Mouse (Mus musculus): ENCODE results near the gene Itgb2l. TPM values are rescaled to one million over a fixed set of nuclear protein-coding genes. Genes with fewer than 3 reads are reported as not detected.

Itgb2l gene
- polyA plus RNA-seq, 1 experiment, result not detected

- Histone ChIP-seq H3K36me3 (ENCODE audit: control insufficient read depth) (no peaks in the 10 kb centered on the region), H3K9me3 (ENCODE audit: control insufficient read depth, low read length) (no peaks in the 10 kb centered on the region), H3K27me3 (ENCODE audit: control insufficient read depth) (no peaks in the 10 kb centered on the region), H3K4me3 (replicated peaks) (no peak overlapping the region), H3K4me1 (ENCODE audit: control insufficient read depth) (no peaks in the 10 kb centered on the region)
- no peak for TF ChIP-seq TAL1 (IDR thresholded peaks at IDR 0.05; ENCODE audit: low read length)
- no peak for TF ChIP-seq GATA1 (IDR thresholded peaks at IDR 0.05; ENCODE audit: low read length)
These were observed 4.5 kb downstream of the Itgb2l start for GRCm38 (mm10) chr16:96438946-96439345.

- Histone ChIP-seq H3K4me1 (ENCODE audit: control insufficient read depth) (no peaks in the 10 kb centered on the region), H3K36me3 (ENCODE audit: control insufficient read depth) (no peaks in the 10 kb centered on the region), H3K4me3 (replicated peaks) (no peak overlapping the region), H3K9me3 (ENCODE audit: control insufficient read depth, low read length) (no peaks in the 10 kb centered on the region), H3K27me3 (ENCODE audit: control insufficient read depth) (no peaks in the 10 kb centered on the region)
- TF ChIP-seq TAL1 (IDR thresholded peaks at IDR 0.05; ENCODE audit: low read length), result no peak
These were observed 9.2 kb downstream of the Itgb2l start for GRCm38 (mm10) chr16:96434024-96434785.

GRCm38 (mm10) chr16:96433266-96433665 is 10.2 kb downstream of the Itgb2l start:
- Histone ChIP-seq H3K9me3 (ENCODE audit: control insufficient read depth, low read length) (no peaks in the 10 kb centered on the region), H3K4me3 (replicated peaks) (no peak overlapping the region), H3K36me3 (ENCODE audit: control insufficient read depth) (no peaks in the 10 kb centered on the region), H3K4me1 (ENCODE audit: control insufficient read depth) (no peaks in the 10 kb centered on the region), H3K27me3 (ENCODE audit: control insufficient read depth) (no peaks in the 10 kb centered on the region)
- TF ChIP-seq TAL1 (IDR thresholded peaks at IDR 0.05; ENCODE audit: low read length) (no peak), GATA1 (IDR thresholded peaks at IDR 0.05; ENCODE audit: low read length) (no peak)

- H3K27me3 ChIP-seq (ENCODE audit: control insufficient read depth), result no peaks in the 10 kb centered on the region
- H3K9me3 ChIP-seq (ENCODE audit: control insufficient read depth, low read length), result no peaks in the 10 kb centered on the region
- no peaks in the 10 kb centered on the region for H3K36me3 ChIP-seq (ENCODE audit: control insufficient read depth)
- TF ChIP-seq GATA1 (IDR thresholded peaks at IDR 0.05; ENCODE audit: low read length) (no peak), TAL1 (IDR thresholded peaks at IDR 0.05; ENCODE audit: low read length) (no peak)
- no peak overlapping the region for H3K4me3 ChIP-seq (replicated peaks)
- no peaks in the 10 kb centered on the region for H3K4me1 ChIP-seq (ENCODE audit: control insufficient read depth)
These were observed 14.4 kb downstream of the Itgb2l start for GRCm38 (mm10) chr16:96429046-96429445.

- Histone ChIP-seq H3K4me1 (ENCODE audit: control insufficient read depth) (no peaks in the 10 kb centered on the region), H3K4me3 (replicated peaks) (no peak overlapping the region)
These were observed 16.7 kb downstream of the Itgb2l start for GRCm38 (mm10) chr16:96426671-96427070.

GRCm38 (mm10) chr16:96425044-96425443 is 18.4 kb downstream of the Itgb2l start:
- Histone ChIP-seq H3K27me3 (ENCODE audit: control insufficient read depth) (no peaks in the 10 kb centered on the region), H3K4me3 (replicated peaks) (no peak overlapping the region), H3K9me3 (ENCODE audit: control insufficient read depth, low read length) (no peaks in the 10 kb centered on the region), H3K4me1 (ENCODE audit: control insufficient read depth) (no peaks in the 10 kb centered on the region), H3K36me3 (ENCODE audit: control insufficient read depth) (no peaks in the 10 kb centered on the region)
- TF ChIP-seq TAL1 (IDR thresholded peaks at IDR 0.05; ENCODE audit: low read length) (no peak), GATA1 (IDR thresholded peaks at IDR 0.05; ENCODE audit: low read length) (no peak)

More at GRCm38 (mm10) chr16:96426671-96427070, 16.7 kb downstream of the Itgb2l start:
- TF ChIP-seq TAL1 (IDR thresholded peaks at IDR 0.05; ENCODE audit: low read length) (no peak), GATA1 (IDR thresholded peaks at IDR 0.05; ENCODE audit: low read length) (no peak)
- Histone ChIP-seq H3K36me3 (ENCODE audit: control insufficient read depth) (no peaks in the 10 kb centered on the region), H3K27me3 (ENCODE audit: control insufficient read depth) (no peaks in the 10 kb centered on the region), H3K9me3 (ENCODE audit: control insufficient read depth, low read length) (no peaks in the 10 kb centered on the region)

- TF ChIP-seq TAL1 (IDR thresholded peaks at IDR 0.05; ENCODE audit: low read length) (no peak), GATA1 (IDR thresholded peaks at IDR 0.05; ENCODE audit: low read length) (no peak)
- no peak overlapping the region for H3K4me3 ChIP-seq (replicated peaks)
- no peaks in the 10 kb centered on the region for H3K4me1 ChIP-seq (ENCODE audit: control insufficient read depth)
- H3K36me3 ChIP-seq (ENCODE audit: control insufficient read depth), result no peaks in the 10 kb centered on the region
- H3K9me3 ChIP-seq (ENCODE audit: control insufficient read depth, low read length), result no peaks in the 10 kb centered on the region
- no peaks in the 10 kb centered on the region for H3K27me3 ChIP-seq (ENCODE audit: control insufficient read depth)
These were observed 35.4 kb downstream of the Itgb2l start for GRCm38 (mm10) chr16:96408064-96408465.

- H3K4me3 ChIP-seq (replicated peaks), result no peak overlapping the region
- H3K36me3 ChIP-seq (ENCODE audit: control insufficient read depth), result no peaks in the 10 kb centered on the region
- no peaks in the 10 kb centered on the region for H3K4me1 ChIP-seq (ENCODE audit: control insufficient read depth)
- H3K9me3 ChIP-seq (ENCODE audit: control insufficient read depth, low read length), result no peaks in the 10 kb centered on the region
- TF ChIP-seq TAL1 (IDR thresholded peaks at IDR 0.05; ENCODE audit: low read length) (no peak), GATA1 (IDR thresholded peaks at IDR 0.05; ENCODE audit: low read length) (no peak)
- no peaks in the 10 kb centered on the region for H3K27me3 ChIP-seq (ENCODE audit: control insufficient read depth)
These were observed 37.1 kb downstream of the Itgb2l start for GRCm38 (mm10) chr16:96406312-96406711.

GRCm38 (mm10) chr16:96402294-96402693 is 41.1 kb downstream of the Itgb2l start:
- Histone ChIP-seq H3K36me3 (ENCODE audit: control insufficient read depth) (no peaks in the 10 kb centered on the region), H3K27me3 (ENCODE audit: control insufficient read depth) (no peaks in the 10 kb centered on the region), H3K4me1 (ENCODE audit: control insufficient read depth) (no peaks in the 10 kb centered on the region), H3K4me3 (replicated peaks) (no peak overlapping the region), H3K9me3 (ENCODE audit: control insufficient read depth, low read length) (no peaks in the 10 kb centered on the region)
- no peak for TF ChIP-seq TAL1 (IDR thresholded peaks at IDR 0.05; ENCODE audit: low read length)
- TF ChIP-seq GATA1 (IDR thresholded peaks at IDR 0.05; ENCODE audit: low read length), result no peak

- TF ChIP-seq GATA1 (IDR thresholded peaks at IDR 0.05; ENCODE audit: low read length), result no peak
- no peak for TF ChIP-seq TAL1 (IDR thresholded peaks at IDR 0.05; ENCODE audit: low read length)
- H3K4me3 ChIP-seq (replicated peaks), result no peak overlapping the region
- H3K9me3 ChIP-seq (ENCODE audit: control insufficient read depth, low read length), result no peaks in the 10 kb centered on the region
- H3K36me3 ChIP-seq (ENCODE audit: control insufficient read depth), result no peaks in the 10 kb centered on the region
- H3K27me3 ChIP-seq (ENCODE audit: control insufficient read depth), result no peaks in the 10 kb centered on the region
- no peaks in the 10 kb centered on the region for H3K4me1 ChIP-seq (ENCODE audit: control insufficient read depth)
These were observed 43.4 kb downstream of the Itgb2l start for GRCm38 (mm10) chr16:96400046-96400445.

Data from erythroblast, embryonic 14.5 days (primary cell).